Mouse (Mus musculus) liver, embryonic 11.5 days (tissue): ENCODE results near the gene Dcbld1. TPM values are rescaled to one million over a fixed set of nuclear protein-coding genes. Genes with fewer than 3 reads are reported as not detected.
"Not testable (repeated sequence)": the region's sequence is repeated elsewhere in the genome, so short reads cannot be mapped to it uniquely, and the experiment has no call there.

ENCODE experiments used
- ATAC-seq: fragments of 200-750 bp; cut with Nextera tagmentation; replicated peaks from 2 replicates; pipeline ENCODE4 v1.8.0; 2017; ENCODE audit warnings: moderate number of reproducible peaks, mild to moderate bottlenecking, moderate TSS enrichment, moderate library complexity; ENCODE audit not compliant: low FRiP score
- DNase-seq: peaks from one replicate; pipeline ENCODE4 v3.0.0-alpha.2; 2017; ENCODE audit warnings: low spot score
- H3K27ac ChIP-seq: fragments of 300-500 bp; sonication (generic); 2 replicates; pipeline ENCODE4 v1.5.1; 2014; ENCODE audit warnings: mild to moderate bottlenecking, low read depth, low read length, control low read depth
- H3K27me3 ChIP-seq: fragments of 300-500 bp; sonication (generic); replicated peaks from 2 replicates; pipeline ENCODE4 v1.6.1; 2014; ENCODE audit warnings: low read length, mixed read lengths; ENCODE audit not compliant: control insufficient read depth, insufficient read depth
- H3K36me3 ChIP-seq: fragments of 300-500 bp; sonication (generic); 2 replicates; pipeline ENCODE4 v1.6.1; 2014; ENCODE audit warnings: mild to moderate bottlenecking, low read length, moderate library complexity, mixed read lengths; ENCODE audit not compliant: control insufficient read depth, insufficient read depth
- H3K4me1 ChIP-seq: fragments of 300-500 bp; sonication (generic); replicated peaks from 2 replicates; pipeline ENCODE4 v1.6.1; 2014; ENCODE audit warnings: low read length, mixed read lengths; ENCODE audit not compliant: control insufficient read depth, insufficient read depth
- H3K4me2 ChIP-seq: fragments of 300-500 bp; sonication (generic); 2 replicates; pipeline ENCODE4 v1.6.1; 2014; ENCODE audit warnings: mild to moderate bottlenecking, control low read depth, moderate library complexity
- H3K4me3 ChIP-seq: fragments of 300-500 bp; sonication (generic); 2 replicates; pipeline ENCODE4 v1.5.1; 2014; ENCODE audit warnings: low read depth, low read length, control low read depth
- H3K9ac ChIP-seq: fragments of 300-500 bp; sonication (generic); 2 replicates; pipeline ENCODE4 v1.6.1; 2014; ENCODE audit warnings: low read depth, low read length, control low read depth
- H3K9me3 ChIP-seq: fragments of 300-500 bp; sonication (generic); 2 replicates; pipeline ENCODE4 v1.6.1; 2016; ENCODE audit warnings: low read length, inconsistent platforms, mixed read lengths; ENCODE audit not compliant: control insufficient read depth
- WGBS: fragments of 180-500 bp; shearing (Covaris S2); extraction: QIAGEN DNeasy Blood & Tissue Kit; methylation state at CpG from one replicate; pipeline ENCODE4 v1.1.7; 2014; 5-methylcytosine and 5-hydroxymethylcytosine counted together
- polyA plus RNA-seq: library from polyadenylated mRNA; unstranded; fragments of >200 nt; fragmentation: Nextera tagmentation; extraction: Ambion mirVana; gene quantifications from 2 replicates; pipeline ENCODE4 v1.2.1, GENCODE M21; 2014

The Dcbld1 gene
- polyA plus RNA-seq, 1 experiment from 2014 or later = 11.9 TPM

GRCm38 (mm10) chr10:52281337-52281736 lies 47.9 kb downstream of the Dcbld1 start:
- no peak for ATAC-seq
- Histone ChIP-seq H3K4me2 (no peak overlapping the region), H3K9me3 (no peaks in the 10 kb centered on the region), H3K4me3 (no peak overlapping the region), H3K4me1 (no peaks in the 10 kb centered on the region), H3K27me3 (no peaks in the 10 kb centered on the region), H3K27ac (no peak overlapping the region), H3K9ac (no peak overlapping the region), H3K36me3 (no peaks in the 10 kb centered on the region)
- no peak for DNase-seq

DNA sequence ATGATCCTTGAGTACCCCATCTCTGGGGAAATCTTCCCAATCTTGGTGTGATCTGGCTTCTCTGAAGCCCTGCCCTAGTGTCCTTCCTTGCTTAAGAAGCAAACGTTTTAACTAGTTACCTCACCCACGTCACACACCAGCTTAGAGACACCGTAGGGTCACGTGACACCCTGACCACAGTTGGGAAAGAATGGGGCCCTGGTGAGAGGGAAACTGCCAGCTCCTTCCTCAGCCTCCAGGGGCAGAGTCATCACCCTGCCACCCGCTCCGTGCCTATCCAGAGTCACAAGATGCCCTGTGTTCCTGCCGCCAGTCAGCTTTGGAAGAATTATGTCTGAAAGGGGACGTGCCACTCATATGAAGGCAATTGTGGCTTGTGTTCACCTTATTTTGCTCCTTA lies 51.2 kb downstream of the Dcbld1 start:
- Histone ChIP-seq H3K36me3 (no peaks in the 10 kb centered on the region), H3K4me1 (no peaks in the 10 kb centered on the region), H3K27me3 (no peaks in the 10 kb centered on the region), H3K9ac (no peak overlapping the region), H3K4me2 (no peak overlapping the region), H3K9me3 (no peaks in the 10 kb centered on the region), H3K27ac (no peak overlapping the region), H3K4me3 (no peak overlapping the region)
- ATAC-seq (peak; percentile 65; the same call in 1 of the 2 replicates), DNase-seq (no peak)
- 55% methylated on average over 8 of the region's 8 CpGs for WGBS

DNA sequence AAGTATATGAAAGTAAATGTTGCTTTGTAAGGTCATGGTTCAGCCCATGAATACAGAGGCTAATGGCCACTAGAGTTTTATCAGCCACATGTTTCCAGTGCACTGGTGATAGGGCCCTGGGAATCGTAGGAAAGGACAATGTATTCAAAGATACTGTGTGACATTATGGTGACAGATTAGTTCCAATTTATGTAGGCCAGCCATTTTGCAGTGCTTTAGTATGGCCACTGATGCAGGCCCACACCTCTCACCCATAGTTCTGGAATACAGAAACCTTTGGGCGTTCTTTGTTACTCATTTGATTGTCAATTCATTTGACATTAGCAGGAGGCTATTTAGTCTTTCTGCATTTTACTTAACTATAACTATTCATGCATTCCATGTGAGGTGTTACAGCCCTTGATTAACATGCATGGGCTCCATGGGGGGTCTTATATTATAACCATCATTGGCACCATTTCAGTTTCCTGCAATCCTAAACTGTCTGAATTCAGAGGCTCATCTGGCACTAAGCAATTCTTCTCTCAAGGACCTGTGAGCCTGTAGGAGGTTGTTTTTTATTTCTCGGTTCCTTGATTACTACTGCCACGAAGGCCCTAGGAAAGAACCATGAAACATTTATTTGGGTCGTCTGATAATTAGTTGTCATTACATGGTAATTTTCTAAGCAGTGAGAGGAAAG lies 54.6 kb downstream of the Dcbld1 start:
- H3K27ac ChIP-seq = no peak overlapping the region
- DNase-seq (no peak), ATAC-seq (no peak)
- H3K36me3 ChIP-seq = no peaks in the 10 kb centered on the region
- 84% methylated on average over 5 of the region's 5 CpGs for WGBS
- H3K9me3 ChIP-seq = no peaks in the 10 kb centered on the region
- no peak overlapping the region for H3K4me2 ChIP-seq
- no peak overlapping the region for H3K4me3 ChIP-seq
- H3K9ac ChIP-seq = no peak overlapping the region
- H3K27me3 ChIP-seq = no peaks in the 10 kb centered on the region
- H3K4me1 ChIP-seq = no peaks in the 10 kb centered on the region

- no peak for ATAC-seq
These were observed 55.8 kb downstream of the Dcbld1 start for GRCm38 (mm10) chr10:52289261-52289660.

GRCm38 (mm10) chr10:52292391-52292790 lies 59.0 kb downstream of the Dcbld1 start:
- not testable (repeated sequence) for H3K4me3 ChIP-seq, ATAC-seq, H3K27ac ChIP-seq, H3K9ac ChIP-seq, H3K36me3 ChIP-seq, H3K4me2 ChIP-seq, H3K9me3 ChIP-seq, H3K27me3 ChIP-seq, H3K4me1 ChIP-seq, DNase-seq
- WGBS = 64% methylated on average over 1 of the region's 1 CpGs

More at GRCm38 (mm10) chr10:52289261-52289660, 55.8 kb downstream of the Dcbld1 start:
- Histone ChIP-seq H3K4me2 (no peak overlapping the region), H3K9me3 (no peaks in the 10 kb centered on the region), H3K27ac (no peak overlapping the region), H3K4me1 (no peaks in the 10 kb centered on the region), H3K9ac (no peak overlapping the region), H3K27me3 (no peaks in the 10 kb centered on the region), H3K36me3 (no peaks in the 10 kb centered on the region), H3K4me3 (no peak overlapping the region)
- no peak for DNase-seq
- WGBS = 81% methylated on average over 3 of the region's 3 CpGs

DNA sequence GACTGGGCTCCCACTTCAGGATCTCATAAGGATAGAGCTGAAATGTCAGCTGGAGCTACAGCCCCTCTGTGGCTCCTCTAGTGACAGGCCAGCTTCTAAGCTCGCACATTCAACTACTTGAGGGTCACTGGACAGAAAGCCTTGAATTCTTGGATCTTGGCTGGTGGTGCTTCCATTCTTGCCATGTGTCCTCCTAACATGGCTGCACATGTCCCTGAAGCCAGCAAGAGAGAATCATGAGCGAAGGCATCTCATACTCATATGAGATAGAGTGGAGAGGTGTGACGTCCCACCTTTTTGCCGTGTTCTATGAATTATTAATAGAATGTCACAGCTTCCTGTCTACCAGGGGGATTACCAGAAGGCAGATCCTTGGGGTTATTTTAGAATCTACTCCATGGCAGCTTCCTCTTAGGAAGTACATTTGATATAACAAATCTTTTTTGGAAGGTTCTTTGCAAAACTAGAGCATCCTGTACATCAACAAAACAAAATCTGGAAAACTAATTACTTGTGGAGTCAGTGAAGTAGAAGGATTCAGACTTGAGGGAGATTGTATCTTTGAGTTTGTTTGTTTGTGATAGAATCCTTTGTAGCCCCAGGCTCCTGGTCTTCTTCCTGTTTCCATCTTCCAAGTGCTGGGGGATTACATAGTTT lies 60.6 kb downstream of the Dcbld1 start:
- WGBS = 71% methylated on average over 4 of the region's 4 CpGs
- Histone ChIP-seq H3K9me3 (no peaks in the 10 kb centered on the region), H3K36me3 (no peaks in the 10 kb centered on the region), H3K27me3 (no peaks in the 10 kb centered on the region), H3K4me1 (no peaks in the 10 kb centered on the region), H3K27ac (no peak overlapping the region), H3K4me3 (no peak overlapping the region), H3K4me2 (no peak overlapping the region), H3K9ac (no peak overlapping the region)
- ATAC-seq (no peak), DNase-seq (no peak)

GRCm38 (mm10) chr10:52295934-52296333 lies 62.5 kb downstream of the Dcbld1 start:
- H3K27ac ChIP-seq = no peak overlapping the region

GRCm38 (mm10) chr10:52298568-52298967 lies 65.1 kb downstream of the Dcbld1 start:
- not testable (repeated sequence) for H3K4me1 ChIP-seq, H3K4me3 ChIP-seq, H3K9me3 ChIP-seq, H3K36me3 ChIP-seq, H3K4me2 ChIP-seq, ATAC-seq, DNase-seq, H3K27ac ChIP-seq, H3K9ac ChIP-seq, H3K27me3 ChIP-seq

More at GRCm38 (mm10) chr10:52295934-52296333, 62.5 kb downstream of the Dcbld1 start:
- Histone ChIP-seq H3K4me3 (no peak overlapping the region), H3K9ac (no peak overlapping the region), H3K4me2 (no peak overlapping the region), H3K9me3 (no peaks in the 10 kb centered on the region), H3K36me3 (no peaks in the 10 kb centered on the region), H3K4me1 (no peaks in the 10 kb centered on the region), H3K27me3 (no peaks in the 10 kb centered on the region)
- WGBS = 85% methylated on average over 2 of the region's 2 CpGs
- no peak for ATAC-seq
- DNase-seq = no peak

- no peaks in the 10 kb centered on the region for H3K27me3 ChIP-seq
- H3K9ac ChIP-seq = no peak overlapping the region
- no peaks in the 10 kb centered on the region for H3K36me3 ChIP-seq
- DNase-seq (no peak), ATAC-seq (no peak)
- H3K9me3 ChIP-seq = no peaks in the 10 kb centered on the region
- WGBS = 87% methylated on average over 4 of the region's 4 CpGs
- H3K4me2 ChIP-seq = no peak overlapping the region
- no peaks in the 10 kb centered on the region for H3K4me1 ChIP-seq
- H3K27ac ChIP-seq = no peak overlapping the region
- H3K4me3 ChIP-seq = no peak overlapping the region
These were observed 68.3 kb downstream of the Dcbld1 start for GRCm38 (mm10) chr10:52301766-52302165.
